Mouse (Mus musculus): ENCODE data around the gene Exd2.

The Exd2 gene

DNA sequence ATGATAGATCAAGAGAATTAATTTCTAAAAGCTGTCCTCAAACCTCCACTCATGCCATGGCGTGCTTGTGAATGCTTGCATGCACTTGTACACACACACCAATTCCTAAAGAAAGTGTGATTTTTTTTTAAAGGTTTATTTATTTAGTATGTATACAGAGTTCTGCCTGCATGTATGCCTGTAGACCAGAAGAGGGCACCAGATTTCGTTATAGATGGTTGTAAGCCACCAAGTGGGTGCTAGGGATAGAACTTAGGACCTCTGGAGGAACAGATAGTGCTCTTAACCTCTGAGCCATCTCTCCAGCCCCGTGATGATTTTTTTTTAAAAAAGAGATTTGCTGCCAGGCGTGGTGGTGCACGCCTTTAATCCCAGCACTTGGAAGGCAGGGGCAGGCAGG, 30.4 kb downstream of the Exd2 start:
- DNase-seq (ENCODE audit: extremely low read depth, low read depth, low spot score) = no peak

DNA sequence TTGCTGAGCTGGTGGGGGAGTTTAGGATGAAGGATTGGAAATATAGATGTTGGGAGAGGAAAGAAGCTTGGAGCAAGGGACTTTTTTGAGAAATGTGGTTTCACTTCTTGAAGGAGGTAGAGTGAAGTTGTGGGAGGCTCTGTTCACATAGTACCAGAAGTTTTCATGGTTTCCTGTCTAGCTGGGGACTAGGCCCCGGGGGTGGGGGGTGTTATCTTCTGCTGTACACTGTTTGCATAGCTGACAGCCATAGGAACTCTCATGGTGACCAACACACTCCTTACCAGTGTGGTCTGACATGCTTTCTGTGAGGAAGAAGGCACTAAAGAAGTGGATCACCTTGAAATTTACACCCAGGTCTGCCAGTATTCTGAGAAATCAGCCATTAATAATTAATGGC, 32.8 kb downstream of the Exd2 start:
- no peak for DNase-seq (ENCODE audit: extremely low read depth, low read depth, low spot score)

GRCm38 (mm10) chr12:80498356-80498755, 35.5 kb downstream of the Exd2 start:
- DNase-seq (ENCODE audit: extremely low read depth, low read depth, low spot score) = no peak

GRCm38 (mm10) chr12:80500506-80500905, 37.6 kb downstream of the Exd2 start:
- no peak for DNase-seq (ENCODE audit: extremely low read depth, low read depth, low spot score)

DNA sequence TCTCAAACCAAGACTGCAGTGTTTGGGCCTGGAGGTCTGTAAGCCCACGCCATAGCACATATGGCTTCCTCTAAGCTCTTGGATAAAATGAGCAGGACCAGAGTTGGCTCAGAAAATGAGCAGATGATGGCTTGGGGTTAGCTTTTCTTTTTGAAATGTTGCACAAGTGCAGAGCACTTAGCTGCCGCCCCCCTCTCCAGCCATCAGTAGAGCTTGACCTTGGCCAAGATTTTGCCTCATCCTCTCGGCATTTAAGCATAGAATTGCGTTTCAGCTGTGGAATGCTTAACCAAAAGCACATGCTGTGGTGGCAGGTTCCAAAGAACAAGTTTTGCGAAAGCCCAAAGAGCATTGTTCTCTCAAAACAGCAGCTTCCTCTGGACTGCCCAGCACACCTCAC, 41.8 kb downstream of the Exd2 start:
- DNase-seq (ENCODE audit: extremely low read depth, low read depth, low spot score) = no peak

DNA sequence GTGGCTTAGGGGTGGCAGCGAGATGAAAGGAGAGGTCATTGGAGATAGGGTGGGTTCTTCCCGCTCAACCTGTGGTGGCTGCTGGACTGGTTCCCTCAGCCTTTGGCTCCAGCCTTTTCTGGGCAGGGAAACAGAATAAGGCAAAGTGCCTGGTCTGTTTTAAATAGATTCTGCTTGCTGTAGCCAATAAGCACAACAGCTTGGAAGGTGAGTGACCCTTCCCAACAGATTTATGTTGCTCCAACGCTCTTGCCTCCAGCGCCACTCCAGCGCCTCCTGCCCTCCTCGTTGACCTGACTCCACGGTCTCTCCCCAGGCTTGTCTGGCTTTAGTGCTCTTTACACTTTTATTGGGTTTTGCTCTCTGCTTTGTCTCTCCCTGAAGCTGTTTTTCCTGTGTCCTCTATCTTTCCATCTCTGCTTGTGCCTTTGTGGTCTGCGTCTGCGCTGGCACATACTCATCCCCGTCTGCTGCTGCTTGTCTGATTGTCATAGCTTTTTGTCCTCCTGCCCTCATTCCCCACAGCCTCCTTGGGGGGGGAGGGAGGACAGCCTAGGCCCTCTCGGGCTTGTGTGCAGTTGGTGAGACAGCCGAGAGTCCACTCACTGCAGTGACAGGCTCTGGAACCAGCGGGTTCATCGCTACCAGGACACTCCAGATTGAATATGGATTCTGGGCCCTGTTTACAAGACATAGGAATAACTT, 44.3 kb downstream of the Exd2 start:
- DNase-seq (ENCODE audit: extremely low read depth, low read depth, low spot score) = no peak

DNA sequence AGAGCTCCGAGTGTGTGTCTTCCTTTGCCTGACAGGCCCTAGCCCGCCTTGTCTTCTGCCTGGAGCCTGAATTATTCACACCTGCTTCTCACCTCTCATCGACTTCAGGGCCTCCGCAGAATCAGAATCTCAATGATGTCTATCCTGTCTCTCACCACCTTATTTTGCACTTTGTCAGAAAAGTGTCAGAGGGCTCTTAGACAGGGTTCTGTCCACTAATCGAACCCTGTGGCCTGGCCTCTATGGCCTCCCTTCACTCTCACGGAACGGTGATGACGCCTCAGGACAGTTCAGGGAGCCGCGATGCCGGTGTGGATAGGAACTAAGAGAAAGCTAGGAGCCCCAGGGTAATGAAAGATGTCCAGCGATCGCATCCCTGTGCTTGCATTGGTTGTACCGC, 55.1 kb downstream of the Exd2 start, which contains the start of gene Galnt16:
Gene Galnt16 (plus strand): TSS at position 301 of the 400 bp plus-strand sequence.
- no peak for DNase-seq (ENCODE audit: extremely low read depth, low read depth, low spot score)

GRCm38 (mm10) chr12:80518393-80518756, 55.5 kb downstream of the Exd2 start:
- no peak for DNase-seq (ENCODE audit: extremely low read depth, low read depth, low spot score)

DNA sequence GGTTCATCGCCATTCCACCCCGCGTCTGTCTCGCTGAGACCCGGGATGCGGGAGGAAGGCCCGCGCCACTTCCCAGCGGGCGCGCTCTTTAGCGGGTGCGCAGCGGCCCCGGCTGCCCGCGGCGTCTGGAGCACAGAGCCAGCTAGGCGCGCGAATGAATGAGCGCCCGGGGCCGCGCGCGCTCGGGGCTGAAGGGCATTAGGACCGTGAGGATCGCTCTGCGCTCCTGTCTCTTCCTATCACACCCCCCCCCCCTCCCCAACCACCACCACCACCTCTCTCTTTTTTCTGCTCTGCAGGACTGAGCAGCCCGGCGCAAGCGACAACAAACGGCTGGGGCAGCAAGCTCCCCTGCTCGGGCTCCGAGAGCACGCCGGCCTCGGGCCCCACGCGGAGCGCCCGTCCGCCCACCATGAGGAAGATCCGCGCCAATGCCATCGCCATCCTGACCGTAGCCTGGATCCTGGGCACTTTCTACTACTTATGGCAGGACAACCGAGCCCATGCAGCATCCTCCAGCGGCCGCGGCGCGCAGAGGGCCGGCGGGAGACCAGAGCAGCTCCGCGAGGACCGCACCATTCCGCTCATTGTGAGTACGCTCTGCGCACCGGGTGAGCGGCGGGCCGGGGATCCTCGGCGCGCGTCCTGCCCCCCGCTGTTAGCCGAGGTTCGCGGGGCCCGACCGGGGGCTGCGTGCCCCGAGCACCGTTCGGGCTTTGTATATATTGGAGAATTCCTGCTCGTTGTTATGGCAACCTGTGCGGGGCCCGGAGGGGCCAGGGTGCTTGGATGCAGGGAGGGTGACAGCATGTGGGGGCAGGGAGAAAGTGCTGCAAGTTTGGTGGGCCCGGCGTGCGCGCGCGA, 56.1 kb downstream of the Exd2 start:
- DNase-seq (ENCODE audit: extremely low read depth, low read depth, low spot score) = no peak

GRCm38 (mm10) chr12:80519621-80520332, 56.9 kb downstream of the Exd2 start:
- DNase-seq (ENCODE audit: extremely low read depth, low read depth, low spot score) = no peak

- DNase-seq (ENCODE audit: extremely low read depth, low read depth, low spot score) = no peak
Observed at GRCm38 (mm10) chr12:80522006-80522405, 59.1 kb downstream of the Exd2 start.

- DNase-seq (ENCODE audit: extremely low read depth, low read depth, low spot score) = no peak
Observed at GRCm38 (mm10) chr12:80524276-80524921, 61.5 kb downstream of the Exd2 start.

DNA sequence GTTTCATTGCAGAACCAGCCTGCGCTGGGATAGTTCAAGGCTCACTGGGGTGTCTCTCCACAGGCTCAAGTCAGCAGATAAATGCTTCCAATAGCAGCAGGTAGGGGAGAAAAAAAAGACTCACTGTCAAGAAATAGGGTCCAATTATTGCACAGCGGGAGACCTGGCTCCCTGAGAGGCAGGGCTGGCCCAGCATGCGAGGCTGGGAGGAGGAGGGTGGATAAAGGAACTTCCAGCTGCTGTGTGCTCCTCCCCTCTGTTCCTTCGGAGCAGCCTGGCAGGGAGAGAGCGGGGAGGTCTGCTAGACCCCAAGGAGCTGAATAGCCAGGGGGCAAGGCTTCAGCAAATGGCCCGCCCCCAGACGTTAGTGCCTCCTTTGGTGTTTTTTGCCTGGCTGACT, 62.6 kb downstream of the Exd2 start:
- no peak for DNase-seq (ENCODE audit: extremely low read depth, low read depth, low spot score)

DNA sequence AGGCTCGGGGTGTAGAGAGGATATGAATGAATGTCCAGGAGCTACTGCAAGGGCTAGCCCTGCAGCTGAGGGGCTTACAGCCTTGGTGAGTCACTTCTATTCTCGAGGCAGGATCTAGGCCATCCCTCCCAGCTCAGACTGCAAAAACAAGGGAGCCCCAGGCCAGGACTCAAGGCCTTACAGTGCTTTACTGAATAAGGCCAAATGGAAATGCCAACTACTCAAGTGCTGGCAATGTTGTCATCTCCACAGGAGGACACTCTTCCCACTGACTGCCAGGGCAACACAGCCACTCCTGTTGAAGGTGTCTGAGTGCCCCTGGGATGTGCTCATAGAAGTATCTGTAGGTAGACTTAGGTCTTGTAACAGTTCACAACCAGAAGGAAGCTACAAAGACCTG, 63.6 kb downstream of the Exd2 start:
- DNase-seq (ENCODE audit: extremely low read depth, low read depth, low spot score) = no peak

DNA sequence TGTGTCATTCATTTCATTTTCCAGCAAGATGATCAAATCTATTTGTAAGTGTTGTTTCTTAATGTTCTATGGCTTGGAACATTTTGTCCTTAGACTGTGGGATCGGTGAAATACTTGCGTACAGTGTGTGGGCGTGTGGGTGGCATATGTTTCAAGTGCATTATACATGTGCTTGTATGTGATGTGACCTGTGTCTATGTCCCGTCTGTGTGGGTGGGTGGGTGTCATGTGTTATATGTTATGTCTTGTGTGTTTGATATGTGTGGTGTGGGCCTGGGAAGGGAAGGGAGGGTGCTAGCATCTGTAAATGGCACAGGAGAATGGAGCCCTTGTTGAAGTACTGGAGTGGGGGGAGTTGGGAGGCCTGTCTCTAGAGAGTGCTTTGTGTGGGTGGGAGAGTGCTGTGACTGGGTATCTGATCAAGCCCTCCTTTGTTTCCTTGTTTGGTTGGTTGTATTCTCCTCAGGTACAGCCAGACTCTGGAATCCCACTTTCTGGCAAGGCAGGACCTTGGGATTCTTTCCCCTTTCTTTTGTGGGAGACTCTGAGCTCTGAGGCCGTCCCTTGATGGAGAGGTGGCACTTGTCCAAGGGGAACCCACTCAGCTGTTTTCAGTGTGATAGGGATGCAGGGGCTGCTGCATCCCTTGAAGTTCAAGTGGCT, 65.0 kb downstream of the Exd2 start:
- no peak for DNase-seq (ENCODE audit: extremely low read depth, low read depth, low spot score)

- no peak for DNase-seq (ENCODE audit: extremely low read depth, low read depth, low spot score)
Observed at GRCm38 (mm10) chr12:80530052-80530451, 67.2 kb downstream of the Exd2 start.

GRCm38 (mm10) chr12:80530630-80531029, 67.7 kb downstream of the Exd2 start:
- DNase-seq (ENCODE audit: extremely low read depth, low read depth, low spot score) = no peak

DNA sequence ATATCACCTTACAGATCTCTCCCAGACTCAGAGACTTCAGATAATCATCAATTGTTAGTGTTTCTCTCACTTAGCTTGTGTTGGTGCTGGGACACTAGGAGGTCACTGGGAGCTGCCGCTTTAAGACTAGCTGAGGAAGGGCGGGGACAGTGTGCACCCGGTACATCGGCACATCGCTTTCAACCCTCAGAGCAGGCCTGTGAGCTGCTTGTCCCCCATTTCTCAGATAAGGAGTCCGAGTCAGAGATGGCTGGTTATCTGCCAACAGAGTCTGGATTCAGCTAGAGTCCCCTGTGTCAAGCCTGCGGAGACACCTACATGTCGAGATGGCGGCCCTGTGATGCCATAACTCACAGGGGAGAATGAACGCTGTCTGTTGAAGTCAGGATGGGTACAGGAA, 68.7 kb downstream of the Exd2 start:
- no peak for DNase-seq (ENCODE audit: extremely low read depth, low read depth, low spot score)

GRCm38 (mm10) chr12:80533876-80534275, 71.0 kb downstream of the Exd2 start:
- no peak for DNase-seq (ENCODE audit: extremely low read depth, low read depth, low spot score)

- no peak for DNase-seq (ENCODE audit: extremely low read depth, low read depth, low spot score)
Observed at GRCm38 (mm10) chr12:80537313-80537712, 74.4 kb downstream of the Exd2 start.

DNA sequence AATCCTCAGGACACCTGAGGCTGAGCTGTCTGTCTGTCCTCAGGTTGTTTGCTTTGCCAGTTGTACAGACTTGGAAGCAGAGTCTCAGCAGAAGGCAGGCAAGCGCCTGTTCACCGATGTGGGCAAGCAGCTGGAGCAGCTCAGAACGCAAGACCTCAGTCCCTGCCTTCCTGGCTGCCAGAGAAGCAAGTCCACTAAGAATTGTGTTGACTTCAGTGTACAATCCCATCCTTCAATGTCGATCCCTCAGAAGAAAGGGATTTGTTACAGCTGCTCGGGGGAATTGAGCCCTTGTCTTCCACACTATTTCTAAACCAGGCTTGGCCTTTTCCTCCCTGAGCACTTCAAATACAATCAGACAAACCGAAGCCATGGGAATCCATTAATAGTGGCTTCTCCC, 75.4 kb downstream of the Exd2 start:
- no peak for DNase-seq (ENCODE audit: extremely low read depth, low read depth, low spot score)
